Mouse (Mus musculus): ENCODE results near the gene 4933434E20Rik. TPM values are rescaled to one million over a fixed set of nuclear protein-coding genes. Genes with fewer than 3 reads are reported as not detected.

The 4933434E20Rik gene
- total RNA-seq, 1 experiment from 2014 or later, result 34.0 TPM

GRCm38 (mm10) chr3:90079763-90080497 lies 28.5 kb downstream of the 4933434E20Rik start:
- peak; percentile 50 for ATAC-seq (replicated peaks; ENCODE audit: low read depth, poor library complexity, severe bottlenecking)

- no peak for ATAC-seq (replicated peaks; ENCODE audit: low read depth, poor library complexity, severe bottlenecking)
These were observed 29.0 kb downstream of the 4933434E20Rik start for GRCm38 (mm10) chr3:90080498-90080863.

- ATAC-seq (replicated peaks; ENCODE audit: low read depth, poor library complexity, severe bottlenecking), result peak; percentile 27
These were observed 30.2 kb downstream of the 4933434E20Rik start for GRCm38 (mm10) chr3:90081365-90082240.

- no peak for ATAC-seq (replicated peaks; ENCODE audit: low read depth, poor library complexity, severe bottlenecking)
These were observed 31.6 kb downstream of the 4933434E20Rik start for GRCm38 (mm10) chr3:90083034-90083433.

- ATAC-seq (replicated peaks; ENCODE audit: low read depth, poor library complexity, severe bottlenecking), result peak; percentile 2; the same call in 1 of the 2 replicates
These were observed 32.4 kb downstream of the 4933434E20Rik start for GRCm38 (mm10) chr3:90083698-90084324.

- ATAC-seq (replicated peaks; ENCODE audit: low read depth, poor library complexity, severe bottlenecking), result no peak
These were observed 33.4 kb downstream of the 4933434E20Rik start for GRCm38 (mm10) chr3:90084790-90085189.

- peak; percentile 8 for ATAC-seq (replicated peaks; ENCODE audit: low read depth, poor library complexity, severe bottlenecking)
These were observed 33.8 kb downstream of the 4933434E20Rik start for GRCm38 (mm10) chr3:90085281-90085680.

GRCm38 (mm10) chr3:90086068-90086467 lies 34.6 kb downstream of the 4933434E20Rik start:
- no peak for ATAC-seq (replicated peaks; ENCODE audit: low read depth, poor library complexity, severe bottlenecking)

- ATAC-seq (replicated peaks; ENCODE audit: low read depth, poor library complexity, severe bottlenecking), result no peak
These were observed 37.2 kb downstream of the 4933434E20Rik start for GRCm38 (mm10) chr3:90088617-90089016.

- no peak for ATAC-seq (replicated peaks; ENCODE audit: low read depth, poor library complexity, severe bottlenecking)
These were observed 39.5 kb downstream of the 4933434E20Rik start for GRCm38 (mm10) chr3:90090892-90091291.

- no peak for ATAC-seq (replicated peaks; ENCODE audit: low read depth, poor library complexity, severe bottlenecking)
These were observed 43.0 kb downstream of the 4933434E20Rik start for GRCm38 (mm10) chr3:90094453-90094852.

- no peak for ATAC-seq (replicated peaks; ENCODE audit: low read depth, poor library complexity, severe bottlenecking)
These were observed 46.5 kb downstream of the 4933434E20Rik start for GRCm38 (mm10) chr3:90097928-90098327.

GRCm38 (mm10) chr3:90101010-90101409 lies 49.6 kb downstream of the 4933434E20Rik start:
- no peak for ATAC-seq (replicated peaks; ENCODE audit: low read depth, poor library complexity, severe bottlenecking)

- ATAC-seq (replicated peaks; ENCODE audit: low read depth, poor library complexity, severe bottlenecking), result 0 out of 2 replicates have a peak, but pooled peaks have one; percentile 29
These were observed 50.2 kb downstream of the 4933434E20Rik start for GRCm38 (mm10) chr3:90101673-90102072.

GRCm38 (mm10) chr3:90102239-90102638 lies 50.8 kb downstream of the 4933434E20Rik start:
- ATAC-seq (replicated peaks; ENCODE audit: low read depth, poor library complexity, severe bottlenecking), result no peak

- ATAC-seq (replicated peaks; ENCODE audit: low read depth, poor library complexity, severe bottlenecking), result no peak
These were observed 51.7 kb downstream of the 4933434E20Rik start for GRCm38 (mm10) chr3:90103176-90103575.

GRCm38 (mm10) chr3:90103938-90104337 lies 52.5 kb downstream of the 4933434E20Rik start, which contains the start of gene Nup210l:
TSS of gene Nup210l (plus strand) at chr3:90104132.
- ATAC-seq (replicated peaks; ENCODE audit: low read depth, poor library complexity, severe bottlenecking), result no peak

GRCm38 (mm10) chr3:90111706-90112105 lies 60.3 kb downstream of the 4933434E20Rik start:
- ATAC-seq (replicated peaks; ENCODE audit: low read depth, poor library complexity, severe bottlenecking), result 0 out of 2 replicates have a peak, but pooled peaks have one; percentile 29

GRCm38 (mm10) chr3:90114342-90114741 lies 62.9 kb downstream of the 4933434E20Rik start:
- ATAC-seq (replicated peaks; ENCODE audit: low read depth, poor library complexity, severe bottlenecking), result peak; percentile 63

- no peak for ATAC-seq (replicated peaks; ENCODE audit: low read depth, poor library complexity, severe bottlenecking)
These were observed 64.1 kb downstream of the 4933434E20Rik start for GRCm38 (mm10) chr3:90115526-90115925.
